Mouse (Mus musculus) embryonic facial prominence, embryonic 14.5 days (tissue): Measurements from ENCODE around the gene Polr2h. TPM values are rescaled to one million over a fixed set of nuclear protein-coding genes. Genes with fewer than 3 reads are reported as not detected.

ENCODE experiments used
- ATAC-seq: fragments of 200-750 bp; cut with Nextera tagmentation; 2 replicates; pipeline ENCODE4 v1.8.0; 2017; ENCODE audit warnings: low read depth, moderate number of reproducible peaks, moderate TSS enrichment
- DNase-seq: peaks from one replicate; pipeline ENCODE4 v3.0.0-alpha.2; 2015; ENCODE audit warnings: low spot score
- H3K27ac ChIP-seq: fragments of 300-500 bp; sonication (generic); replicated peaks from 2 replicates; pipeline ENCODE4 v1.5.1; 2014; ENCODE audit warnings: low read depth, mild to moderate bottlenecking, low read length, moderate library complexity
- H3K27me3 ChIP-seq: fragments of 300-500 bp; sonication (generic); replicated peaks from 2 replicates; pipeline ENCODE4 v1.6.1; 2014; ENCODE audit warnings: low read length; ENCODE audit not compliant: control insufficient read depth, insufficient read depth
- H3K36me3 ChIP-seq: fragments of 300-500 bp; sonication (generic); 2 replicates; pipeline ENCODE4 v1.6.1; 2014; ENCODE audit warnings: low read length, mixed read lengths; ENCODE audit not compliant: control insufficient read depth, insufficient read depth
- H3K4me1 ChIP-seq: fragments of 300-500 bp; sonication (generic); 2 replicates; pipeline ENCODE4 v1.6.1; 2014; ENCODE audit warnings: antibody characterized with exemption, low read length; ENCODE audit not compliant: control insufficient read depth, insufficient read depth
- H3K4me2 ChIP-seq: fragments of 300-500 bp; sonication (generic); 2 replicates; pipeline ENCODE4 v1.6.1; 2014; ENCODE audit warnings: low read depth, mild to moderate bottlenecking, low read length, moderate library complexity, mixed read lengths
- H3K4me3 ChIP-seq: fragments of 300-500 bp; sonication (generic); 2 replicates; pipeline ENCODE4 v1.5.1; 2014; ENCODE audit warnings: low read depth, mild to moderate bottlenecking, low read length
- H3K9ac ChIP-seq: fragments of 300-500 bp; sonication (generic); 2 replicates; pipeline ENCODE4 v1.6.1; 2014; ENCODE audit warnings: low read depth, mild to moderate bottlenecking, low read length, moderate library complexity, mixed read lengths
- H3K9me3 ChIP-seq: fragments of 300-500 bp; sonication (generic); 2 replicates; pipeline ENCODE4 v1.6.1; 2016; ENCODE audit warnings: low read length; ENCODE audit not compliant: control insufficient read depth
- WGBS: fragments of 180-500 bp; shearing (Covaris S2); extraction: QIAGEN DNeasy Blood & Tissue Kit; methylation state at CpG from one replicate; pipeline ENCODE4 v1.1.7; 2014; 5-methylcytosine and 5-hydroxymethylcytosine counted together
- polyA plus RNA-seq: library from polyadenylated mRNA; unstranded; fragments of >200 nt; fragmentation: Nextera tagmentation; extraction: Ambion mirVana; gene quantifications from 2 replicates; pipeline ENCODE4 v1.2.1, GENCODE M21; 2014

Polr2h gene
- polyA plus RNA-seq, 1 experiment from 2014 or later = 107 TPM

GRCm38 (mm10) chr16:20695622-20696323 is 21.7 kb upstream of the Polr2h start:
- Histone ChIP-seq H3K4me1 (peaks cover 15% of the 10 kb centered on the region), H3K4me3 (peak overlapping the region; percentile 37), H3K27ac (peak overlapping the region; percentile 63), H3K36me3 (peaks cover 26% of the 10 kb centered on the region), H3K27me3 (no peaks in the 10 kb centered on the region), H3K4me2 (peak overlapping the region; percentile 74), H3K9me3 (no peaks in the 10 kb centered on the region), H3K9ac (peak overlapping the region; percentile 65)
- 2% methylated on average over 36 of the region's 46 CpGs for WGBS
- ATAC-seq (peak; percentile 77), DNase-seq (peak; percentile 95)

GRCm38 (mm10) chr16:20699266-20699665 is 18.2 kb upstream of the Polr2h start:
- Histone ChIP-seq H3K9me3 (no peaks in the 10 kb centered on the region), H3K27ac (no peak overlapping the region), H3K36me3 (peaks cover 23% of the 10 kb centered on the region), H3K4me1 (peaks cover 25% of the 10 kb centered on the region), H3K4me3 (no peak overlapping the region), H3K27me3 (no peaks in the 10 kb centered on the region), H3K4me2 (no peak overlapping the region), H3K9ac (no peak overlapping the region)
- ATAC-seq (no peak), DNase-seq (no peak)
- 75% methylated on average over 5 of the region's 5 CpGs for WGBS

GRCm38 (mm10) chr16:20700036-20700435 is 17.4 kb upstream of the Polr2h start:
- no peak for DNase-seq
- H3K27me3 ChIP-seq = no peaks in the 10 kb centered on the region
- peaks cover 28% of the 10 kb centered on the region for H3K36me3 ChIP-seq
- 38% methylated on average over 5 of the region's 5 CpGs for WGBS
- ATAC-seq = no peak
- no peak overlapping the region for H3K9ac ChIP-seq
- no peak overlapping the region for H3K4me2 ChIP-seq
- no peak overlapping the region for H3K27ac ChIP-seq
- H3K4me1 ChIP-seq = peaks cover 25% of the 10 kb centered on the region
- H3K9me3 ChIP-seq = no peaks in the 10 kb centered on the region
- no peak overlapping the region for H3K4me3 ChIP-seq

GRCm38 (mm10) chr16:20701316-20701715 is 16.1 kb upstream of the Polr2h start:
- H3K4me3 ChIP-seq = no peak overlapping the region
- peak overlapping the region; percentile 72 for H3K27ac ChIP-seq
- 44% methylated on average over 7 of the region's 7 CpGs for WGBS
- H3K9ac ChIP-seq = peak overlapping the region; percentile 52; the same call in 1 of the 2 replicates
- ATAC-seq (no peak), DNase-seq (no peak)
- peak overlapping the region; percentile 28; the same call in 1 of the 2 replicates for H3K4me2 ChIP-seq
- no peaks in the 10 kb centered on the region for H3K27me3 ChIP-seq
- no peaks in the 10 kb centered on the region for H3K9me3 ChIP-seq
- H3K4me1 ChIP-seq = peaks cover 17% of the 10 kb centered on the region
- peaks cover 41% of the 10 kb centered on the region for H3K36me3 ChIP-seq

GRCm38 (mm10) chr16:20701729-20702521 is 15.5 kb upstream of the Polr2h start:
- DNase-seq = peak; percentile 61
- WGBS = 9% methylated on average over 11 of the region's 12 CpGs
- H3K9me3 ChIP-seq = no peaks in the 10 kb centered on the region
- peak; percentile 26 for ATAC-seq
- no peak overlapping the region for H3K4me3 ChIP-seq
- peaks cover 15% of the 10 kb centered on the region for H3K4me1 ChIP-seq
- H3K9ac ChIP-seq = peak overlapping the region; percentile 52
- peak overlapping the region; percentile 72 for H3K27ac ChIP-seq
- H3K4me2 ChIP-seq = peak overlapping the region; percentile 28
- H3K36me3 ChIP-seq = peaks cover 47% of the 10 kb centered on the region
- H3K27me3 ChIP-seq = no peaks in the 10 kb centered on the region

GRCm38 (mm10) chr16:20702522-20702893 is 15.0 kb upstream of the Polr2h start:
- DNase-seq (peak; percentile 77), ATAC-seq (peak; percentile 66)
- H3K9me3 ChIP-seq = no peaks in the 10 kb centered on the region
- H3K27ac ChIP-seq = peak overlapping the region; percentile 72
- peaks cover 15% of the 10 kb centered on the region for H3K4me1 ChIP-seq
- peak overlapping the region; percentile 28 for H3K4me2 ChIP-seq
- peak overlapping the region; percentile 52 for H3K9ac ChIP-seq
- H3K36me3 ChIP-seq = peaks cover 51% of the 10 kb centered on the region
- H3K27me3 ChIP-seq = no peaks in the 10 kb centered on the region
- no peak overlapping the region for H3K4me3 ChIP-seq
- 6% methylated on average over 8 of the region's 8 CpGs for WGBS

GRCm38 (mm10) chr16:20703071-20703470 is 14.4 kb upstream of the Polr2h start:
- Histone ChIP-seq H3K4me3 (no peak overlapping the region), H3K36me3 (peaks cover 56% of the 10 kb centered on the region), H3K9ac (no peak overlapping the region), H3K4me2 (no peak overlapping the region), H3K4me1 (peaks cover 15% of the 10 kb centered on the region), H3K27me3 (no peaks in the 10 kb centered on the region), H3K27ac (0 out of 2 replicates have a peak overlapping the region, but pooled peaks have one; percentile 72), H3K9me3 (no peaks in the 10 kb centered on the region)
- no peak for ATAC-seq
- 93% methylated on average over 10 of the region's 10 CpGs for WGBS
- DNase-seq = no peak

- H3K27ac ChIP-seq = no peak overlapping the region
- no peak overlapping the region for H3K4me2 ChIP-seq
- ATAC-seq (no peak), DNase-seq (no peak)
- no peaks in the 10 kb centered on the region for H3K9me3 ChIP-seq
- H3K4me1 ChIP-seq = peaks cover 15% of the 10 kb centered on the region
- no peaks in the 10 kb centered on the region for H3K27me3 ChIP-seq
- H3K4me3 ChIP-seq = no peak overlapping the region
- H3K36me3 ChIP-seq = peaks cover 61% of the 10 kb centered on the region
- WGBS = 93% methylated on average over 6 of the region's 6 CpGs
- no peak overlapping the region for H3K9ac ChIP-seq
Measured at GRCm38 (mm10) chr16:20703699-20704400, 13.6 kb upstream of the Polr2h start.
